Mouse (Mus musculus) CD4-positive, CD25-positive, alpha-beta regulatory T cell, adult 2 months (primary cell): ENCODE results near the gene Gm11034.

ENCODE experiments used
- DNase-seq: peaks from one replicate; pipeline ENCODE4 v3.0.0-alpha.2; 2012; ENCODE audit warnings: low read depth, low spot score

Gene Gm11034

GRCm38 (mm10) chr8:72211846-72212245 is 1.6 kb downstream of the Gm11034 start:
- no peak for DNase-seq

- DNase-seq = peak; percentile 50
Observed at GRCm38 (mm10) chr8:72210710-72211109, 2.7 kb downstream of the Gm11034 start.

GRCm38 (mm10) chr8:72210222-72210621 is 3.2 kb downstream of the Gm11034 start:
- no peak for DNase-seq

- no peak for DNase-seq
Observed at GRCm38 (mm10) chr8:72208582-72208981, 4.9 kb downstream of the Gm11034 start.

- DNase-seq = no peak
Observed at GRCm38 (mm10) chr8:72197997-72198396, 15.4 kb downstream of the Gm11034 start.

GRCm38 (mm10) chr8:72192065-72192464 is 21.4 kb downstream of the Gm11034 start:
- DNase-seq = no peak

GRCm38 (mm10) chr8:72190215-72190539 is 23.3 kb downstream of the Gm11034 start:
- DNase-seq = peak; percentile 24

GRCm38 (mm10) chr8:72189417-72190214 is 23.8 kb downstream of the Gm11034 start, which contains the start of gene Hsh2d:
Gene Hsh2d (plus strand): TSS chr8:72189638.
- DNase-seq = peak; percentile 89

- no peak for DNase-seq
Observed at GRCm38 (mm10) chr8:72187793-72188331, 25.6 kb downstream of the Gm11034 start.

GRCm38 (mm10) chr8:72183554-72184202 is 29.8 kb downstream of the Gm11034 start:
- DNase-seq = no peak

- DNase-seq = peak; percentile 84
Observed at GRCm38 (mm10) chr8:72177346-72177925, 36.0 kb downstream of the Gm11034 start.

GRCm38 (mm10) chr8:72169681-72170249 is 43.7 kb downstream of the Gm11034 start:
- DNase-seq = peak; percentile 58

GRCm38 (mm10) chr8:72169098-72169668 is 44.3 kb downstream of the Gm11034 start:
- DNase-seq = peak; percentile 83
